Mouse (Mus musculus) erythroblast, embryonic 14.5 days (primary cell): Measurements from ENCODE around the gene Col1a1.

Experiments
- GATA1 ChIP-seq: IDR thresholded peaks from 2 replicates; pipeline ENCODE4 v1.6.1; 2012; ENCODE audit warnings: low read length, inconsistent platforms, mixed read lengths
- TAL1 ChIP-seq: IDR thresholded peaks from 3 replicates; pipeline ENCODE4 v1.6.1; 2012; ENCODE audit warnings: low read length, inconsistent platforms, mixed read lengths

- TF ChIP-seq GATA1 (no peak), TAL1 (no peak)
Observed at GRCm38 (mm10) chr11:94891155-94891554, 44.9 kb upstream of the Col1a1 start.
